Mouse (Mus musculus) heart, adult 11 months (tissue): ENCODE measurements around the gene Ahnak.
"Not testable (repeated sequence)": the region's sequence is repeated elsewhere in the genome, so short reads cannot be mapped to it uniquely, and the experiment has no call there.

Experiments
- DNase-seq: peaks from one replicate; pipeline ENCODE4 v3.0.0; 2022

Ahnak gene

DNA sequence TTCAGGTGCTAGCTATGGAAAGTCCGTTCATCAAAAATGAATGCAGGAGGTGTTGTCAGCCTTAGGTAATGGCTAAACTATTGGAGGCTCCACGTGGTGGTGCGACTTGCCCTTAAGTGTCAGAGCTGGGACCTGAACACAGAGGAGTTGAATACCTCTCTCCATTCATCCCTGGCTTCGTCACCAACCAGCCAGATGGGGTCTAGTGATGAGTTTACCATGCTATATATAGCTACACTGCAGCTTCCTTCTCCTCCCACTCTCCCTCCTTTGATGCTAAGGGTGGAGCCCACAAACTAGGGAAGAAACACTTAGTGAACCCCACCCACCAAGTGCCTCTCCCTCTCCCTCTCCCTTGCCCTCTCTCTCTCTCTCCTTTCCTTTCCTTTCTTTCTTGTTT is 55.2 kb downstream of the Ahnak start:
- peak; percentile 87 for DNase-seq

DNA sequence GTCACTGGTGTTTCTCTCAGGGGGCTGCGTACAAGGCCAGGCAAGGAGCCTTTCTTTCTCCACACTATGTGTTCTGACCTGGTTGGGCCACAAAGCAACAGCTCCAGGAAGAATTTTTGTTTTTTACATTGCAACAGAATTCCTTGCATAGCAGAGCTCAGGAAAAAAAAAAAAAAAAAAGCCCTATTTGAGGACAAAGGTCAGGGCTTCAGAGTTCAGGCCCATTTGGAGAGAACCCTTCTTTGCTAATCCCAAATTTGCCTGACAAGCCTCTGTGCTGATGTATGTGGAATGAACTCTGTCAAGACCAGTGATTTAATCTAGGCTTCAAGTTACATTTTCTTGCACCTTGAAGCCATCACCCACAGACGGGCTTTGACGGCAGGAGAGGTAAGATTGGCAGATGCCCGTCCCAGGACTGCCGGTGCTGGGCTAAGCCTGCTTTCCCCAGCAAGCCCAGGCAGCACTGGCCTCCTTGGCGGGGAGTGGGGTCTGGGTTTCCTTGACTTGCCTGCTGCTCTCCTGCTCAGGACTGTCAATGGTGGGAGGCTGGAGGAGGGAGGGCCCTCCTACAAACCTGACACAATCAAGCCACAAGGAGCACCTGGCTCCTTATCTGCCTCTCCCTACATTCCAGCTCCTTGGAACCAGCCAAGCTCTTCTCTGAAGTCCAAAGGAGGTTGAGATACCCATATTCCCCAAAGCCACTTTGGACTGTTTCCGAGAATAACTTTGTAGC is 58.3 kb downstream of the Ahnak start:
- DNase-seq, result peak; percentile 84

DNA sequence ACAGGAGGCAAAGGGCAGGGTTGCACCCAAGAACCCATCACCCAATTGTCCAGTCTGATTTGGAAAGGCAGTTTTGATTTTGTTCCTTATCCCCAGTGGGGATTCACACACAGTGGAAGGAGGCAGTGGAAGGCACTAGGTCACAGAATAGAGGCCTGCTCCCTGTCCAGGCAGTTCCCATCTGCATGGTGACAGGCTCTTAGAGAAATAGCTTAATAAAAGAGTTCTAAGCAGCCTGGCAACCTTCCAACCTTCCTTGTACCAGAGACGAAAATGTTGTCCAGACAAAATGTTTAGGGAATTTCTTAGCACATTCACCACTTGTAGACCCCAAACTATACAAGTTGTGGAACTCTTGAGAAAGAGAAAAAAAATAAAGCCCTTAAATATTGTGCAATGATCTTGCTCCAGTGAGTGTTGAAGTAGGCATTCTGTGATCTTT is 58.9 kb downstream of the Ahnak start:
- DNase-seq, result peak; percentile 89

DNA sequence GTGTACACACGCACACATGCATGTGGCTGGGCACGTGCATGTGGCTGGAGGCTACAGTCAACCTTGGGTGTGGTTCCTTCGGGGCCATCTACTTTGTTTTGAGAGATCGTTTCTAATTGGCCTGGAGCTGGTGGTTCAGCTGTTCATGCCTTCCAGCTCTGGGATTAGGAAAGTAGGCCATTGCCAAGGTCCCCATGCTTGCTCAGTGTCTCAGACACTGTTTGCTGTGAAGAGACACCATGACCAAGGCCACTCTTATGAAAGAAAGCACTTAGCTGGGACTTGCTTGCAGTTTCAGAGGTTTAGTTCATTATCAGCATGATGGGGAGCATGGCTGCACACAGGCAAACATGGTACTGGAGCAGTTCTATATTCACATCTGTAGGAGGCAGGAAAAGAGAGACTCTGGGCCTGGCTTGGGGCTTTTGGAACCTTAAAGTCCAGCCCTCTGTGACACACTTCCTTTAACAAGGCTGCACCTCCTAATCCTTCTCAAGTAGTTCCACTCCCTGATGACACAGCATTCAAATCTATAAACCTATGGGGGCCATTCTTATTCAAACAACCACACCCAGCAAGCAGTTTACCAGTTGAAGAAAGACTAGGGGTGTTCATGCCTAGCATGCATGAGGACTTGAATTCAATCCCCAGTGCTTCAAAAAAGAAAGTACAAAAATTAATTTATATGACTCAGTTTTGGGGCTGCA is 60.0 kb downstream of the Ahnak start:
- peak; percentile 74 for DNase-seq

DNA sequence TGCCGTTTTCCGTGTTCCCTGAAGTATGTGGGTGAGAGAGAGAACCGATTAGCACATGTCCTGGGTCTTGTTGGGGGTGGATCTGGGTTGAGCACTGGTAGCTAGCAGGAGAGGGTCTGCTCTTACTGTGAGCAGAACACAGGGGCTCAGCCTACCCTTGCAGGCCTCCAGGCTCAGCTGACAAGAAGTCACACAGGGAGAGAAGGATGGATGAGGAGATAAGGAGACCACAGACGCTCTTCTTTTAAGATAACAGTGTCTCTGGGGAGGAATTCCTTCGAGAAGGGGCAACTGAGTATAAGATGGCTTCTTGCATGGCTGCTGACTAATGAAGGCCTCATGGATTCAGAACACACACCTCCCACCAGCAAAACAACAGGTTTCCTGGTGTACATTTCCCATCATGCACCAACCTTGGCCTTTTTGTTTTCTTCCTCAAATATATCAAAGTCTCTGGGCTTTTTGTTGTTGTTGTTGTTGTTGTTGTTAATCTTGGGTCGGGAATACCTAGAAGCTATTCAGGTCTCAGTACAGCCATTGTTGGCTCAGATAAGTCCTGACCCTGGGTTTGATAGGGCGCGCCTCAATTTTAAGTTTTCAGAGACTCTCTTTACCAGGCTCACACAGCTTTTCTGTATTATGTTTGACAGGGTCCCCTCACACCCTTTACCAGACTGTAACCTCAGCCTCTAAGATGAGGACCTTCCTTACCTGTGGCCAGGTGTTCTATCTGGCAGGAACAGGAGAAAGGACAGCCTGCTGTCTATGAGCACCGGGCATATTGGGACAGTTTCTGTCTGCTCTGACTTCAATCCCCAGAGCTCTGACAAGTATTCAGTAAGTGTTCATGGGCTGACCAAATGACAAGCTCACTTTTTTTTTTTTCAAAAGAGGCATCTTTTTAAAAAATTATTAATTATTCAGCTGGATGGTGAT is 61.5 kb downstream of the Ahnak start:
- peak; percentile 81 for DNase-seq

DNA sequence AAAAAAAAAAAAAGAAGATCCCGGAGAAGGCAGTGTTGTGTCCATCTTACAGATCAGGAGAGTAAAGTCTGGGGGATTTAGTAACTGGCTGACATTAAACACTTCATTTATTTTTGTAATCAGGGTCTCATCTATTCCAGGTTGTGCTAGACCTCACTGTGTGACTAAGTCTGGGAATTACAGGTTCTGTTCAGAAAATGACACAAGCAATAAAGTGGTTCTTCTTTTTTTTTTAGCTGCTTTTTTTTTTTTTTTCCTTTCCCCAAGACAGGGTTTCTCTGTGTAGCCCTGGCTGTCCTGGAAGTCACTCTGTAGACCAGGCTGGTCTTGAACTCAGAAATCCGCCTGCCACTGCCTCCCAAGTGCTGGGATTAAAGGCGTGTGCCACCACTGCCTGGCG is 62.9 kb downstream of the Ahnak start:
- DNase-seq, result not testable (repeated sequence)

DNA sequence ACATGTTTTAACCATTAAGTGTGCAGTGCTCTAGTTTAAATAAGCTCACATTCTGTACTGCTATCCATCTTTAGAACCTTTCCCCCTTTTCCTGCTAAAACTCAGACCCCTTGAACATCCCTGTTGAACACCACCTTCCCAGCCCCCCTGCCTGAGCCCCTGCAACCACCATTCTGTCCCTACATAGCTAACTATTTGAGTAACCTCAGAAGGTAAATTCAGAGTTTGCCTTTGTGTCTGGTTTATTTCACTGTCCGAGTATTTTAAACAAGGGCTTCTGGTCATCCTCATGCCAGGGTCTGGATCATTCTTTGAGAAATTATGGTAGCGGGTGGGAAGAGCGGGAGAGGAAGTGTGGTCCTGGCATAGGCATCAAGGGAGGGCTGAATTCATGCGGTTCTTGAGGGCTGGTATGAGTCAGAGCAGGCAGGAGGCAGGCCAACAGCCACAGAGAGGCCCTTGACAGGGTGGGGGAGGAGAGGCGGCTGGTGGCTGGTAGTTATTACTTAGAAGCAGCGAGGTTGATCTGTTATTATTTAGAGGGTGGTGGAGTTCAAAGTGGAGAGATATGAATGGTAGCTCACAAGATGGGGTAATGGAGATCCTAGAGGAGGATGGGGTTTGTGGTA is 63.8 kb downstream of the Ahnak start:
- DNase-seq, result peak; percentile 97

DNA sequence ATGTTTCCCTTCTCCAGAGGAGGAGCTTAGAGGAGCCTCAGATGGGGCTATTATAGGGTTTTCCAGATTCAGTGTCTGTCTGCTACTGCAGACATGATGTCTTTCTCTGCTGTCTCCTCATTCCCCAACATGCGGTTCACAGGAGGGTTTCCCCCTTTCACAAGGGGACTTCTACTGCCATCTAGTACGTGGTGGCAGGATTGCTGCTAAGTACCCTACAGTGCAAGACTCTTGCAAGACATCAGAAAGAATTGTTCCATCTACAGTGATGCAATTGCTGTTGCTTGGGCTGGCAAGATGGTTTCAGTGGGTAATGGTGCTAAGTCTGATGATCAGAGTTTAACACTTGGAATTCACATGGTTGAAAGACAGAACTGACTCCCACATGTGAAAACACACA is 66.1 kb downstream of the Ahnak start:
- DNase-seq, result peak; percentile 92

DNA sequence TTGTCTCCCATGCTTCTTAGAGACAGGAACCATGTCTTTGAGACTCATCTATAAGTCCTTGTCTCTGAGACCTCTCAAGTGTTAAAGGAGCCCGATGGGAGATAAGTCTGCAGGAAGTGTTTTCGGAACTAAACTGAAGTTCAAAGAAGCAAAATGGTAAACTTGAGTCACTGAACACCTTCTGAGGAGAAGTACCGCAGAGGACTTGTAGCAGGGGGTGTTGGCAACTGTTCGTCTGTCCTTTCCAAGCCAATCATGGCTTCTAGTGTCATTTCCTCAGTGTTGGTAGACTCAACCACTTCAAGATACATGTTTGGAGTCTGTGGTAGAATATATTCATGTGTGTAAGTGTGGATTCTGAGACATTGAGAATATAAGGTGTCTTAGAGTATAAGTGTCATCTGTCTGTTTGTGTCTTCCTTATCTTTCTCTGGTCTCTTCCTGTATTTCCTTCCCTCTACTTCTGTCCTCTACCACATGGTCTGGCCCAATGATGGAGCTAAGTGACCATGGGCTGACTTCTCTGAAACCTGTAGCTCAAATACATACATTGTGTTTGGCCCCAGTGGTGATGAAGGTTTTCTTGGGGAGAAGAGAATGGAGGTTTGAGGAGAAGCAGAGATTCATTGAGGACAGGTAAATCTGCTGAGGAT is 66.7 kb downstream of the Ahnak start:
- no peak for DNase-seq

DNA sequence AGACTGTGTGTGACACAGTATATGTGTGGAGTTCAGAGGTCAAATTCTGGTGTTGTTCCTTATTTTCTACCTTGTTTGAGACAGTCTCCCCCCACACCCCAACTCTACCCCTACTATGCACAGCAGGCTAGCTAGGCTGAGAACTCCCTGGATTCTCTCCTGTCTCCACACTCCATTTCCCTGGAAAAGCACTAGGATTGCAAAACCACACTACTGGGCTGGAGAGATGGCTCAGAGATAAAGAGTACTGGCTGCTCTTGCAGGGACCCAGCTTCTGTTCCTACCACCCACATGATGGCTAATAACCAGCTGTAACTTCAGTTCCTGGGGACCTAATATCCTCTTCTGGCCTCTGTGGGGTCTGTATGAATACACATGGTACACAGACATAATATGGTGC is 68.6 kb downstream of the Ahnak start:
- DNase-seq, result peak; percentile 83

DNA sequence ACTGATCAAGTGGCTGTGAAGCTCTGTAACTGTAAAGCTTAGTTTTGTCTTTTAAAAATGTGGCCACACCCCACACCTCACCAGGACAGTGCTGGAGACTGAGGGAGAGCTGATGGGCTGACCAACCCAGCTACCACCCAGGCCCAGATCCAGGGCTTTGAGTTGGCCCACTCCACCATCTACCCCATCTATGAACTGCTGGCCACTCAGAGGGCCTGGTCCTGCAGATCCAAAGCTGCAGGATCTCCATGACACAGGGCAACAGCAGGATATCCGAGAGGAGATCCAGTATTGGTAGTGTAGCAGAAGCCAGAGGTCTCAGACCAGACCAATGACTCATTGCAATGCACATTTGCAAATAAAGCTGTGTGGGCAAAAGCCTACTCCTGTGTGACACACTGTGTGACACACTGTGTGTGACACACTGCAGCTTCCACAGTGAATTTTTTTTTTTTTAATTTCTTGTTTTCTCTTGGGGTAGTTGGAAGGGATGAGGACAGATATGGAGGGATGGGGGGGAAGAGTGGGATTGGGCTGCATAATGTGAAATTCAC is 69.3 kb downstream of the Ahnak start:
- DNase-seq, result peak; percentile 86

DNA sequence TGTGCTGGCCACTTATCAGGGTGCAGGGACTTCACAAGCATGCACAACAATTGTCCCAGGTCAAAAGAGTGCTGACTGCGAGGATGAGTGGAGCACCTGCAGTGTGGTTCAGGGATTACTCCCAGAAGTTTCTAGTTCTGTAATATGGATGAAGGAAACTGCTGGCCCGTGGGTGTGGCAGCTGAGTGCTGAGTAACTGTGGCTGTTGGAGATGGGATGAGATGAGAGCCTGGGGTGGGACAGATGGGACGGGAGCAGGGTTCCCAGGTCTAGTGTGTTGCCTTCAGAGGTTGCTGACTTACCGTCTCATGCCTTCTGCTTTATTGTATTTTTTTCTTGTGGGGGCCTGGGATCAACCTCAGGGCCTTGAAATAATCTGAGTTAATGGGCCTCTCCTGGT is 69.9 kb downstream of the Ahnak start:
- DNase-seq, result peak; percentile 82

DNA sequence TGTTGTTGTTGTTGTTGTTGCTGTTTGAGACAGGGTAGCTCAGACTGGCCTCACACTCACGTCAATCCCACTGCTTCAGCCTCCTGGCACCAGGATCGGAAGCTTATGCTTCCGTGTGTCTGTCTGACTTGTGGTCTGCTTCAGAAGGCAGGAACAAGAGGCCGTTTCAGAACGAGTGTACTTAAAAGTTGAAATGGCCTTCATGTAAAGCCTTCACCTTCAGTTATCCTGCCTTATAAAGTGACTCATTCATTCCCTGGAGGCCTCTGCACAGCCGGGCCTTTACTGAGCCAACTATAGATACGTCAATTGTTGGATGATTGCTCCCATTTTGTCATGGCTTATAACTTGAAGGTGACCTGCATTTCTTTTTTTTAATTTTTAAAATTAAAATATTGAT is 70.3 kb downstream of the Ahnak start:
- peak; percentile 93 for DNase-seq

DNA sequence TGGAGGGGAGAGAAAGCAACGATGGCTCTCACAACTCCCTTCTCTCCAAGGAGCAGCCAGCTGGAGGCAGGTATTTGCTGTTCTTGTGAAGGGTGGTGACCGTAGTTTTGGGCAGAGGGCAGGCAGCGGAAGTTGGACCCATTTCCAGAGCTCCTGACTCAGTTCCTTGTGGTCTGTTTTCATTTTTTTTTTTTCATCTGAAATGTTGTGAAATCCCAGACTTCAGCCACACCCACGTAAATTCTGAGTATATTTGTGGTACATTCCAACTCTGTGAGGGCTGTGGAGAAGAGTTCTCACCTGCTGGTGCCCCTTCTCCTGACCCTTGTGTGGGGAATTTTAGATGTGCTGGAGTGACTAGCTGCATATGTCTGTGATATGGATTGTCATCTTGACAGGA is 71.0 kb downstream of the Ahnak start:
- peak; percentile 94 for DNase-seq

DNA sequence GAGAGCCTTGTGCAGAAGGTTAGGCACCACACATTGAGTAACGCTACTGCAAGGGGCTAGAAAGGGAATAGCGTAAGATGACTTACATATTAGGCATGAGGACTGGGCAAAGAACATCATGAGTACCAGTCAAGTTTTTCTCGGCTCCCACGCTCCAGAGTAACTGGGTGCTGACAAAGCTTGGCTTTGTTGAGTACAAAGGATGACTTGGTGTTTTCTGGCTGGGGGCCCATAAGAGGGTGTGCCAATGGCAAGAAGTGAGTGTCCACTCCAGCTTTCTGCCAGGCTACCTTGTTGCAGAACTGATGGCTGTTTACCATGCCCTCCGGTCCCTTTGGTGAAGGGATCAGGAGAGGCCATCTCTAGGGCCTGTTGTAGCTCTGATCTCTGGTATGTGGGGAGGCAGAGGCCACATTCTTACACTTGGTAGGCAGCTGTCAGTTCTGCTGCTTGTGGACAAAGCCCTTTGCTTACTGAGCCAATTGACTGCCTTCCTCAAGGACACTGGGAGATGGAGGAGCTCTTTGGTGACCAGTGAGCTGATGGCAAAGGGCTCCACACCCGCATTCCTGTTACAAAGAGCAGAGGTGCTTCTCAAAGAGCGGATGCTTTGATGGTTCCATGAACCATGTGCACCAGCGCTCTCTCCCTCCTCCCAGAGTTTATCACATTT is 72.3 kb downstream of the Ahnak start:
- DNase-seq, result peak; percentile 92

DNA sequence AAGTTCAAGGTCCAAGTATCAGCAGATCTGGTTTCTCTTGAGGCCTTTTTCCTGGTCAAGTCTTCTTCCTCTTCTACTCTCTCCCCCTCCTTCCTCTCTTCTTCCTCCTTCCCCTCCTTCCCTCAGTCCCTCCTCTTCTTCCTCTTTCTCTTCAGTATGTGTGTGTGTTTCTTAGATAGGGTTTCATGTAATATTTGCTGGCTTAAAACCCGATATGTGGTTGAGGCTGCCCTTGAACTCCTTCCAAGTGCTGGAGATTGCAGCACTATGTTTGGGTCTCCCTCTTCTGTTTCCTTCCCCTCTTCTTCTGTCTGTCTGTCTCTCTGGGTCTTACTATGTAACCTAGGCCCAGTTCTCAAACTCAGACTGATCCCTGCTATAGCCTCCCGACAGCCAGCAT is 73.7 kb downstream of the Ahnak start:
- DNase-seq, result no peak

DNA sequence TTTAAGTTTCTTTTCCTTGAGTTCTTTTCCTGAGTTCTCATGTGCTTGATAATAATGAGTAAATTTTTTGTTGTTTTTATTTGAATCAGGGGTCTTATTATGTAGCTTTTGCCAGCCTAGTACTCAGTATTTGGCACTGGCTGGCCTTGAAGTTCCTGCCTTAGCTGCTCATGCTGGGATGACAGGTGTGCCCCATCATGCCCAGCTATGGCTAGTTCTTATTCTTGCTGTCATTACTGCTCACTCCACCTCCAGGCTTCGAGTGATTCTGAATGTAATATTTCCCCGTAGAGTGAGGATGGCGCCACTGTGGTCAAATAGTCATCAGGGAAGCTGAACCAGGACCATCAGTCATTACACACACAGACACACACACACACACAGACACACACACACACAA is 74.7 kb downstream of the Ahnak start:
- DNase-seq, result no peak

DNA sequence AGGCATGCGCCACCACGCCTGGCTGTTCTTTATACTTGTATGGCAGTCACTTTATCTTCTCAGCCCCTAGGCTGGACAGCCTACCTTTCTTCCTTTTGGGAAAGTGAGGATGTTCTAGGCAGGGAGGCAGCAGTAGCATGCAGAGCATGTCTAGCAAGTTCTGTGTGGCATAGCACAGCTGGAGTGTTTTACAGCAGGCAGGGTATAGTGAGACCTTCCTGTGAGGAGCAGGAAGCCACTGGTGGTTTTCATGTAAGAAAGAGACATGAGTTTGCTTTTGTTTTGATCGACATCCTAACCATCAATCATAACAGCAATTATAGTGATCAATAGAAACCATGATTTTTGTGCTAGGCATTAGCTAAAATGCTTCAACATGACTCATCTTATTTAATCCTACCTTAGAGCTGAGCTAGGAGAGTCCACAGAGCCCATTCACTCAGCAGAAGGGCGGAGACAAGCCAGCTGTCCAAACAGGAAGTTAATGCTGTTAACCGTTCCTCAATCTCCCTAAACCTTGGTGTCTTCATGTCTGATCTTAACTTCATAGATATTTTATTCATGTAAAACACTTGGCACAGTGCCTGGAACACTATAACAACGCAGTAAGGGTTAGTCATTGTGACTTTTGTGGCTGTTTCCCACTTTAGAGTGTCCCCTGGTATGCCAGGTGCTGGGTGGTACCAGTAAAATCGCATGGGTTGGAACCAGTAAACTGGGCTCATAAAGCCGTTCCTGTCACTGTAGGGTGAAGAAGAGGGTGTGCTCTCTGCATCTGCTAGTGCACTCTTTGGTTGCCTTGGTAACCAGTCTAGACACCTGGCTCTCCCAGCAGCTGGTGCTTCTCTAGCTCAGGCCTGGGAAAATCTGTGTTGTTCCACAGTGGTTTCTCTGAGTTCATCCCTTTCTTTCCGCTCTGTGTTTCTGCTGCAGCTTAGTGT is 76.8 kb downstream of the Ahnak start:
- peak; percentile 90 for DNase-seq

DNA sequence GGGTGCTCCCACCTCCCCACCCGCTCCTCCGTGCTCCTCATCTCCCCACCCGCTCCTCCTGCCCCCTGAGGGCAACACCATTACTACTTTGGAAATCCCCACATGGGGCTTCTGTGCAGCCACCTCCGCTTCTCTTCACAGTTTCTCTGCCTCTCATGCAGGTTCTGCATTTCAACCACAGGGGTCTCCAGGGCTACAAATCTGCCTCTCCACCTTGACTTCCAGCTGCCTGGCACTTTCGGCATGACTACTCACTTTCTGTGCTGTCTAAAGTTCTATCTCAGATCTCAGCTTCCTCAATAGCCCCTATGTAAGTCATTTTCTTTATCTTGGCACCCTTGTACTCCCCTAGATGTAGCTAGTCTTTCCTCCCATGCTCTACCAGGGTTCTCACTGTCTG is 78.2 kb downstream of the Ahnak start:
- DNase-seq, result peak; percentile 89

DNA sequence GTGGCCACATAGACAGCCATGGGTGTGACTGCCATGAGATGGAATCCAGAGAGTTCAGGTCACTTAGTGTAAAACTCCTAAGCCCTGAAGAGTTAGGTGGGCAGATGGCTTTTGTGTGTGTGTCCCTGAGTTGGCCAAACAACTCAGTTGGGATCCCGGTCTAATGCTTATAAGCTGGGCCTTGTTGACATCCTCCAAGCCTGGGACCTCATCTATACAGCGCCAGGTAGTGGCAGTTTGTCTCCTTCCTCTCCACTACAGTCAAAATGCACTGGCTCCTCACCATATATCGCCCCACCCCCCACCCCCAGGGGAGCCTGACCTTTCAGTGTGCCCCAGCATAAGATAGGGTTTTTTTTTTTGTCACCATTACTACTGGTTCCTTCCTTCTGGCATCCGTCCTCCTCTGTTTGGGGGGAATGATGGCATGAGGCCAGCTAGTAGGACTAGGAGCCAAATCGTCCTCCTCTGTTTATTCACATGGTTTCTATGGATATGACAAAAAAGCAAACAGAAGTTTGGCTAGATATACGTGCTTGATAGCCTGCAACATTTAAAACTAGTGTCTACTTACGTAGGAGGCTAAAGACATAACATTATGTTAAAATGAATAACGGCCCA is 80.7 kb downstream of the Ahnak start:
- DNase-seq, result peak; percentile 92
